Mouse (Mus musculus) kidney, embryonic 15.5 days (tissue): ENCODE results near the gene Camta1. TPM values are rescaled to one million over a fixed set of nuclear protein-coding genes. Genes with fewer than 3 reads are reported as not detected.
A peak's percentile ranks its signal among the peaks of the same experiment; 100 is the strongest.

Source experiments
- ATAC-seq: fragments of 200-750 bp; cut with Nextera tagmentation; replicated peaks from 2 replicates; pipeline ENCODE4 v1.8.0; 2017; ENCODE audit warnings: moderate TSS enrichment; ENCODE audit not compliant: low FRiP score
- H3K27ac ChIP-seq: fragments of 300-500 bp; sonication (generic); 2 replicates; pipeline ENCODE4 v1.5.1; 2015; ENCODE audit warnings: mild to moderate bottlenecking, inconsistent platforms
- H3K27me3 ChIP-seq: fragments of 300-500 bp; sonication (generic); 2 replicates; pipeline ENCODE4 v1.6.1; 2015; ENCODE audit warnings: inconsistent platforms
- H3K36me3 ChIP-seq: fragments of 300-500 bp; sonication (generic); 2 replicates; pipeline ENCODE4 v1.6.1; 2015; ENCODE audit warnings: inconsistent platforms
- H3K4me1 ChIP-seq: fragments of 300-500 bp; sonication (generic); 2 replicates; pipeline ENCODE4 v1.6.1; 2015; ENCODE audit warnings: inconsistent platforms
- H3K4me2 ChIP-seq: fragments of 300-500 bp; sonication (generic); 2 replicates; pipeline ENCODE4 v1.6.1; 2015; ENCODE audit warnings: moderate library complexity, mild to moderate bottlenecking, inconsistent platforms
- H3K4me3 ChIP-seq: fragments of 300-500 bp; sonication (generic); replicated peaks from 2 replicates; pipeline ENCODE4 v1.5.1; 2015; ENCODE audit warnings: mild to moderate bottlenecking, inconsistent platforms
- H3K9ac ChIP-seq: fragments of 300-500 bp; sonication (generic); 2 replicates; pipeline ENCODE4 v1.6.1; 2015; ENCODE audit warnings: mild to moderate bottlenecking, inconsistent platforms
- H3K9me3 ChIP-seq: fragments of 300-500 bp; sonication (generic); replicated peaks from 2 replicates; pipeline ENCODE4 v1.6.1; 2016; ENCODE audit warnings: inconsistent platforms
- WGBS: fragments of 180-500 bp; shearing (Covaris S2); methylation state at CpG from one replicate; pipeline ENCODE4 v1.1.7; 2015; ENCODE audit warnings: mixed read lengths; 5-methylcytosine and 5-hydroxymethylcytosine counted together
- polyA plus RNA-seq: library from polyadenylated mRNA; unstranded; fragments of >200 nt; fragmentation: Nextera tagmentation; extraction: Ambion mirVana; gene quantifications from 2 replicates; pipeline ENCODE4 v1.2.1, GENCODE M21; 2015

The Camta1 gene
- polyA plus RNA-seq, 1 experiment from 2014 or later: 87.9 TPM

GRCm38 (mm10) chr4:151610266-151610665 lies 251.4 kb downstream of the Camta1 start:
- no peak overlapping the region for H3K4me3 ChIP-seq
- H3K9ac ChIP-seq: no peak overlapping the region
- H3K27me3 ChIP-seq: 0 out of 2 replicates have a peak, but pooled peaks cover 5% of the 10 kb centered on the region
- H3K27ac ChIP-seq: no peak overlapping the region
- peak; percentile 52; the same call in 1 of the 2 replicates for ATAC-seq
- 16% methylated on average over 8 of the region's 8 CpGs for WGBS
- no peaks in the 10 kb centered on the region for H3K36me3 ChIP-seq
- 0 out of 2 replicates have a peak, but pooled peaks cover 3% of the 10 kb centered on the region for H3K9me3 ChIP-seq
- no peak overlapping the region for H3K4me2 ChIP-seq
- H3K4me1 ChIP-seq: no peaks in the 10 kb centered on the region

GRCm38 (mm10) chr4:151604907-151605306 lies 256.8 kb downstream of the Camta1 start:
- Histone ChIP-seq H3K4me2 (no peak overlapping the region), H3K36me3 (no peaks in the 10 kb centered on the region), H3K4me3 (no peak overlapping the region), H3K27ac (no peak overlapping the region), H3K4me1 (no peaks in the 10 kb centered on the region), H3K9me3 (no peaks in the 10 kb centered on the region), H3K9ac (no peak overlapping the region), H3K27me3 (0 out of 2 replicates have a peak, but pooled peaks cover 10% of the 10 kb centered on the region)
- peak; percentile 83 for ATAC-seq
- 29% methylated on average over 6 of the region's 6 CpGs for WGBS

GRCm38 (mm10) chr4:151604481-151604880 lies 257.2 kb downstream of the Camta1 start:
- Histone ChIP-seq H3K9me3 (no peaks in the 10 kb centered on the region), H3K4me2 (no peak overlapping the region), H3K4me1 (no peaks in the 10 kb centered on the region), H3K9ac (no peak overlapping the region), H3K27me3 (0 out of 2 replicates have a peak, but pooled peaks cover 10% of the 10 kb centered on the region), H3K4me3 (no peak overlapping the region), H3K27ac (no peak overlapping the region), H3K36me3 (no peaks in the 10 kb centered on the region)
- 5% methylated on average over 16 of the region's 16 CpGs for WGBS
- ATAC-seq: peak; percentile 97

GRCm38 (mm10) chr4:151603586-151603985 lies 258.1 kb downstream of the Camta1 start:
- no peak for ATAC-seq
- H3K27me3 ChIP-seq: 0 out of 2 replicates have a peak, but pooled peaks cover 10% of the 10 kb centered on the region
- 82% methylated on average over 9 of the region's 9 CpGs for WGBS
- H3K27ac ChIP-seq: no peak overlapping the region
- H3K9ac ChIP-seq: no peak overlapping the region
- H3K4me2 ChIP-seq: no peak overlapping the region
- no peaks in the 10 kb centered on the region for H3K9me3 ChIP-seq
- H3K4me3 ChIP-seq: no peak overlapping the region
- H3K36me3 ChIP-seq: no peaks in the 10 kb centered on the region
- no peaks in the 10 kb centered on the region for H3K4me1 ChIP-seq

- no peaks in the 10 kb centered on the region for H3K4me1 ChIP-seq
- no peak overlapping the region for H3K4me3 ChIP-seq
- H3K36me3 ChIP-seq: no peaks in the 10 kb centered on the region
- H3K27ac ChIP-seq: no peak overlapping the region
- WGBS: 30% methylated on average over 8 of the region's 8 CpGs
- no peak overlapping the region for H3K9ac ChIP-seq
- peaks cover 8% of the 10 kb centered on the region; the same call in 1 of the 2 replicates for H3K27me3 ChIP-seq
- no peak for ATAC-seq
- no peaks in the 10 kb centered on the region for H3K9me3 ChIP-seq
- no peak overlapping the region for H3K4me2 ChIP-seq
These were observed 266.6 kb downstream of the Camta1 start for GRCm38 (mm10) chr4:151595116-151595515.

GRCm38 (mm10) chr4:151593042-151593441 lies 268.6 kb downstream of the Camta1 start:
- WGBS: 76% methylated on average over 7 of the region's 7 CpGs
- Histone ChIP-seq H3K4me3 (no peak overlapping the region), H3K9ac (no peak overlapping the region), H3K9me3 (no peaks in the 10 kb centered on the region), H3K27me3 (peaks cover 8% of the 10 kb centered on the region; the same call in 1 of the 2 replicates), H3K36me3 (no peaks in the 10 kb centered on the region), H3K4me2 (no peak overlapping the region), H3K4me1 (no peaks in the 10 kb centered on the region), H3K27ac (no peak overlapping the region)
- no peak for ATAC-seq

GRCm38 (mm10) chr4:151586074-151586473 lies 275.6 kb downstream of the Camta1 start:
- no peak overlapping the region for H3K27ac ChIP-seq
- no peak overlapping the region for H3K4me3 ChIP-seq
- peaks cover 24% of the 10 kb centered on the region for H3K27me3 ChIP-seq
- H3K9ac ChIP-seq: no peak overlapping the region
- no peak overlapping the region for H3K4me2 ChIP-seq
- peaks cover 18% of the 10 kb centered on the region for H3K4me1 ChIP-seq
- WGBS: 26% methylated on average over 9 of the region's 9 CpGs
- no peaks in the 10 kb centered on the region for H3K36me3 ChIP-seq
- ATAC-seq: no peak
- H3K9me3 ChIP-seq: no peaks in the 10 kb centered on the region

- Histone ChIP-seq H3K27me3 (peaks cover 9% of the 10 kb centered on the region; the same call in 1 of the 2 replicates), H3K4me2 (no peak overlapping the region), H3K9me3 (no peaks in the 10 kb centered on the region), H3K4me1 (peaks cover 12% of the 10 kb centered on the region; the same call in 1 of the 2 replicates), H3K36me3 (no peaks in the 10 kb centered on the region), H3K9ac (no peak overlapping the region), H3K4me3 (no peak overlapping the region), H3K27ac (no peak overlapping the region)
- WGBS: 57% methylated on average over 3 of the region's 3 CpGs
- ATAC-seq: no peak
These were observed 283.7 kb downstream of the Camta1 start for GRCm38 (mm10) chr4:151577961-151578360.

- no peak overlapping the region for H3K4me3 ChIP-seq
- no peaks in the 10 kb centered on the region for H3K36me3 ChIP-seq
- peak; percentile 43; the same call in 1 of the 2 replicates for ATAC-seq
- no peak overlapping the region for H3K9ac ChIP-seq
- no peak overlapping the region for H3K4me2 ChIP-seq
- H3K27me3 ChIP-seq: peaks cover 10% of the 10 kb centered on the region; the same call in 1 of the 2 replicates
- no peak overlapping the region for H3K27ac ChIP-seq
- peaks cover 12% of the 10 kb centered on the region; the same call in 1 of the 2 replicates for H3K4me1 ChIP-seq
- H3K9me3 ChIP-seq: no peaks in the 10 kb centered on the region
- WGBS: 52% methylated on average over 15 of the region's 15 CpGs
These were observed 285.2 kb downstream of the Camta1 start for GRCm38 (mm10) chr4:151576291-151577108.

- no peak overlapping the region for H3K4me2 ChIP-seq
- ATAC-seq: no peak
- no peak overlapping the region for H3K27ac ChIP-seq
- H3K9me3 ChIP-seq: no peaks in the 10 kb centered on the region
- H3K36me3 ChIP-seq: no peaks in the 10 kb centered on the region
- H3K9ac ChIP-seq: no peak overlapping the region
- H3K4me3 ChIP-seq: no peak overlapping the region
- H3K27me3 ChIP-seq: peaks cover 10% of the 10 kb centered on the region; the same call in 1 of the 2 replicates
- H3K4me1 ChIP-seq: peaks cover 17% of the 10 kb centered on the region; the same call in 1 of the 2 replicates
- WGBS: 64% methylated on average over 5 of the region's 5 CpGs
These were observed 289.0 kb downstream of the Camta1 start for GRCm38 (mm10) chr4:151572716-151573115.

GRCm38 (mm10) chr4:151569586-151569985 lies 292.1 kb downstream of the Camta1 start:
- Histone ChIP-seq H3K27ac (no peak overlapping the region), H3K36me3 (no peaks in the 10 kb centered on the region), H3K9me3 (no peaks in the 10 kb centered on the region), H3K9ac (no peak overlapping the region), H3K4me1 (0 out of 2 replicates have a peak, but pooled peaks cover 5% of the 10 kb centered on the region), H3K4me3 (no peak overlapping the region), H3K27me3 (peaks cover 8% of the 10 kb centered on the region; the same call in 1 of the 2 replicates), H3K4me2 (no peak overlapping the region)
- ATAC-seq: no peak
- WGBS: 75% methylated on average over 3 of the region's 3 CpGs

GRCm38 (mm10) chr4:151568887-151569286 lies 292.8 kb downstream of the Camta1 start:
- H3K27ac ChIP-seq: no peak overlapping the region
- WGBS: 57% methylated on average over 7 of the region's 7 CpGs
- no peak for ATAC-seq
- peaks cover 8% of the 10 kb centered on the region; the same call in 1 of the 2 replicates for H3K27me3 ChIP-seq
- 0 out of 2 replicates have a peak, but pooled peaks cover 5% of the 10 kb centered on the region for H3K4me1 ChIP-seq
- H3K4me3 ChIP-seq: no peak overlapping the region
- no peaks in the 10 kb centered on the region for H3K36me3 ChIP-seq
- no peaks in the 10 kb centered on the region for H3K9me3 ChIP-seq
- H3K4me2 ChIP-seq: no peak overlapping the region
- no peak overlapping the region for H3K9ac ChIP-seq
